Mouse (Mus musculus): Measurements from ENCODE around the gene Arfip1. TPM values are rescaled to one million over a fixed set of nuclear protein-coding genes. Genes with fewer than 3 reads are reported as not detected.

The Arfip1 gene
- polyA plus RNA-seq, 1 experiment from 2014 or later, result 24.9 TPM

- Histone ChIP-seq H3K4me1 (replicated peaks; ENCODE audit: control insufficient read depth, insufficient read depth, low read length) (no peaks in the 10 kb centered on the region), H3K4me2 (ENCODE audit: low read length) (no peak overlapping the region), H3K4me3 (replicated peaks; ENCODE audit: low read length) (no peak overlapping the region), H3K36me3 (ENCODE audit: control insufficient read depth, insufficient read depth) (no peaks in the 10 kb centered on the region), H3K27ac (ENCODE audit: low read length) (no peak overlapping the region), H3K9me3 (ENCODE audit: control insufficient read depth, low read length) (no peaks in the 10 kb centered on the region), H3K27me3 (replicated peaks; ENCODE audit: control insufficient read depth, insufficient read depth, low read length) (peaks cover 10% of the 10 kb centered on the region), H3K9ac (replicated peaks; ENCODE audit: low read depth, low read length) (no peak overlapping the region)
- ATAC-seq, result no peak
- WGBS, result 69% methylated on average over 5 of the region's 5 CpGs
These were observed 109.5 kb downstream of the Arfip1 start for GRCm38 (mm10) chr3:84472955-84473354.

- WGBS, result 49% methylated on average over 3 of the region's 3 CpGs
- Histone ChIP-seq H3K27me3 (replicated peaks; ENCODE audit: control insufficient read depth, insufficient read depth, low read length) (0 out of 2 replicates have a peak, but pooled peaks cover 6% of the 10 kb centered on the region), H3K4me2 (ENCODE audit: low read length) (no peak overlapping the region), H3K27ac (ENCODE audit: low read length) (no peak overlapping the region), H3K36me3 (ENCODE audit: control insufficient read depth, insufficient read depth) (no peaks in the 10 kb centered on the region), H3K9me3 (ENCODE audit: control insufficient read depth, low read length) (no peaks in the 10 kb centered on the region), H3K4me1 (replicated peaks; ENCODE audit: control insufficient read depth, insufficient read depth, low read length) (no peaks in the 10 kb centered on the region), H3K9ac (replicated peaks; ENCODE audit: low read depth, low read length) (no peak overlapping the region), H3K4me3 (replicated peaks; ENCODE audit: low read length) (no peak overlapping the region)
- no peak for ATAC-seq
These were observed 109.9 kb downstream of the Arfip1 start for GRCm38 (mm10) chr3:84472527-84472926.

GRCm38 (mm10) chr3:84471146-84471545 is 111.3 kb downstream of the Arfip1 start:
- no peaks in the 10 kb centered on the region for H3K4me1 ChIP-seq (replicated peaks; ENCODE audit: control insufficient read depth, insufficient read depth, low read length)
- no peak overlapping the region for H3K27ac ChIP-seq (ENCODE audit: low read length)
- no peaks in the 10 kb centered on the region for H3K27me3 ChIP-seq (replicated peaks; ENCODE audit: control insufficient read depth, insufficient read depth, low read length)
- H3K36me3 ChIP-seq (ENCODE audit: control insufficient read depth, insufficient read depth), result no peaks in the 10 kb centered on the region
- WGBS, result 96% methylated on average over 4 of the region's 4 CpGs
- no peaks in the 10 kb centered on the region for H3K9me3 ChIP-seq (ENCODE audit: control insufficient read depth, low read length)
- no peak for ATAC-seq
- H3K4me2 ChIP-seq (ENCODE audit: low read length), result no peak overlapping the region
- H3K4me3 ChIP-seq (replicated peaks; ENCODE audit: low read length), result no peak overlapping the region
- H3K9ac ChIP-seq (replicated peaks; ENCODE audit: low read depth, low read length), result no peak overlapping the region

- Histone ChIP-seq H3K4me3 (replicated peaks; ENCODE audit: low read length) (no peak overlapping the region), H3K27ac (ENCODE audit: low read length) (no peak overlapping the region), H3K4me1 (replicated peaks; ENCODE audit: control insufficient read depth, insufficient read depth, low read length) (no peaks in the 10 kb centered on the region), H3K4me2 (ENCODE audit: low read length) (no peak overlapping the region), H3K27me3 (replicated peaks; ENCODE audit: control insufficient read depth, insufficient read depth, low read length) (no peaks in the 10 kb centered on the region), H3K9me3 (ENCODE audit: control insufficient read depth, low read length) (no peaks in the 10 kb centered on the region), H3K9ac (replicated peaks; ENCODE audit: low read depth, low read length) (no peak overlapping the region), H3K36me3 (ENCODE audit: control insufficient read depth, insufficient read depth) (no peaks in the 10 kb centered on the region)
- ATAC-seq, result no peak
- WGBS, result 40% methylated on average over 4 of the region's 4 CpGs
These were observed 114.3 kb downstream of the Arfip1 start for GRCm38 (mm10) chr3:84468111-84468453.

GRCm38 (mm10) chr3:84467419-84468110 is 114.9 kb downstream of the Arfip1 start:
- H3K9ac ChIP-seq (replicated peaks; ENCODE audit: low read depth, low read length), result no peak overlapping the region
- no peak for ATAC-seq
- 54% methylated on average over 10 of the region's 10 CpGs for WGBS
- no peaks in the 10 kb centered on the region for H3K27me3 ChIP-seq (replicated peaks; ENCODE audit: control insufficient read depth, insufficient read depth, low read length)
- no peaks in the 10 kb centered on the region for H3K4me1 ChIP-seq (replicated peaks; ENCODE audit: control insufficient read depth, insufficient read depth, low read length)
- no peaks in the 10 kb centered on the region for H3K36me3 ChIP-seq (ENCODE audit: control insufficient read depth, insufficient read depth)
- H3K27ac ChIP-seq (ENCODE audit: low read length), result no peak overlapping the region
- no peak overlapping the region for H3K4me3 ChIP-seq (replicated peaks; ENCODE audit: low read length)
- H3K4me2 ChIP-seq (ENCODE audit: low read length), result no peak overlapping the region
- no peaks in the 10 kb centered on the region for H3K9me3 ChIP-seq (ENCODE audit: control insufficient read depth, low read length)

GRCm38 (mm10) chr3:84465822-84466500 is 116.5 kb downstream of the Arfip1 start:
- no peak overlapping the region for H3K4me2 ChIP-seq (ENCODE audit: low read length)
- no peak overlapping the region for H3K9ac ChIP-seq (replicated peaks; ENCODE audit: low read depth, low read length)
- WGBS, result 87% methylated on average over 6 of the region's 6 CpGs

GRCm38 (mm10) chr3:84461687-84462086 is 120.7 kb downstream of the Arfip1 start:
- no peak overlapping the region for H3K4me2 ChIP-seq (ENCODE audit: low read length)
- no peak for ATAC-seq
- 51% methylated on average over 4 of the region's 4 CpGs for WGBS

More at GRCm38 (mm10) chr3:84465822-84466500, 116.5 kb downstream of the Arfip1 start:
- Histone ChIP-seq H3K9me3 (ENCODE audit: control insufficient read depth, low read length) (no peaks in the 10 kb centered on the region), H3K4me1 (replicated peaks; ENCODE audit: control insufficient read depth, insufficient read depth, low read length) (no peaks in the 10 kb centered on the region), H3K36me3 (ENCODE audit: control insufficient read depth, insufficient read depth) (no peaks in the 10 kb centered on the region), H3K27me3 (replicated peaks; ENCODE audit: control insufficient read depth, insufficient read depth, low read length) (no peaks in the 10 kb centered on the region), H3K4me3 (replicated peaks; ENCODE audit: low read length) (no peak overlapping the region), H3K27ac (ENCODE audit: low read length) (no peak overlapping the region)
- ATAC-seq, result no peak

GRCm38 (mm10) chr3:84460952-84461351 is 121.5 kb downstream of the Arfip1 start:
- 56% methylated on average over 12 of the region's 12 CpGs for WGBS
- no peak for ATAC-seq
- no peak overlapping the region for H3K9ac ChIP-seq (replicated peaks; ENCODE audit: low read depth, low read length)

More at GRCm38 (mm10) chr3:84461687-84462086, 120.7 kb downstream of the Arfip1 start:
- H3K27ac ChIP-seq (ENCODE audit: low read length), result no peak overlapping the region
- no peaks in the 10 kb centered on the region for H3K36me3 ChIP-seq (ENCODE audit: control insufficient read depth, insufficient read depth)
- H3K27me3 ChIP-seq (replicated peaks; ENCODE audit: control insufficient read depth, insufficient read depth, low read length), result no peaks in the 10 kb centered on the region
- H3K9me3 ChIP-seq (ENCODE audit: control insufficient read depth, low read length), result no peaks in the 10 kb centered on the region
- H3K9ac ChIP-seq (replicated peaks; ENCODE audit: low read depth, low read length), result no peak overlapping the region
- H3K4me3 ChIP-seq (replicated peaks; ENCODE audit: low read length), result no peak overlapping the region
- H3K4me1 ChIP-seq (replicated peaks; ENCODE audit: control insufficient read depth, insufficient read depth, low read length), result no peaks in the 10 kb centered on the region

GRCm38 (mm10) chr3:84460499-84460898 is 121.9 kb downstream of the Arfip1 start:
- Histone ChIP-seq H3K27ac (ENCODE audit: low read length) (no peak overlapping the region), H3K4me1 (replicated peaks; ENCODE audit: control insufficient read depth, insufficient read depth, low read length) (no peaks in the 10 kb centered on the region), H3K9me3 (ENCODE audit: control insufficient read depth, low read length) (no peaks in the 10 kb centered on the region), H3K9ac (replicated peaks; ENCODE audit: low read depth, low read length) (no peak overlapping the region), H3K4me3 (replicated peaks; ENCODE audit: low read length) (no peak overlapping the region), H3K36me3 (ENCODE audit: control insufficient read depth, insufficient read depth) (no peaks in the 10 kb centered on the region), H3K4me2 (ENCODE audit: low read length) (no peak overlapping the region), H3K27me3 (replicated peaks; ENCODE audit: control insufficient read depth, insufficient read depth, low read length) (no peaks in the 10 kb centered on the region)
- no peak for ATAC-seq
- WGBS, result 31% methylated on average over 3 of the region's 3 CpGs

More at GRCm38 (mm10) chr3:84460952-84461351, 121.5 kb downstream of the Arfip1 start:
- no peaks in the 10 kb centered on the region for H3K27me3 ChIP-seq (replicated peaks; ENCODE audit: control insufficient read depth, insufficient read depth, low read length)
- H3K4me2 ChIP-seq (ENCODE audit: low read length), result no peak overlapping the region
- H3K4me3 ChIP-seq (replicated peaks; ENCODE audit: low read length), result no peak overlapping the region
- H3K9me3 ChIP-seq (ENCODE audit: control insufficient read depth, low read length), result no peaks in the 10 kb centered on the region
- H3K4me1 ChIP-seq (replicated peaks; ENCODE audit: control insufficient read depth, insufficient read depth, low read length), result no peaks in the 10 kb centered on the region
- no peaks in the 10 kb centered on the region for H3K36me3 ChIP-seq (ENCODE audit: control insufficient read depth, insufficient read depth)
- H3K27ac ChIP-seq (ENCODE audit: low read length), result no peak overlapping the region

Data from forebrain, embryonic 16.5 days (tissue).